Mouse (Mus musculus) spleen, adult 2 months (tissue): ENCODE measurements around the gene Kif21a.

Experiments used
- CTCF ChIP-seq: fragments of 200-500 bp; IDR thresholded peaks from 2 replicates; pipeline ENCODE4 v1.5.1; 2011; ENCODE audit warnings: mild to moderate bottlenecking, inconsistent platforms; ENCODE audit not compliant: insufficient read depth, insufficient read length, insufficient replicate concordance; ENCODE audit errors: extremely low read depth
- POLR2A ChIP-seq: fragments of 200-500 bp; IDR thresholded peaks from 2 replicates; pipeline ENCODE4 v1.6.1; 2011; ENCODE audit warnings: low read depth, low read length, inconsistent platforms

DNA sequence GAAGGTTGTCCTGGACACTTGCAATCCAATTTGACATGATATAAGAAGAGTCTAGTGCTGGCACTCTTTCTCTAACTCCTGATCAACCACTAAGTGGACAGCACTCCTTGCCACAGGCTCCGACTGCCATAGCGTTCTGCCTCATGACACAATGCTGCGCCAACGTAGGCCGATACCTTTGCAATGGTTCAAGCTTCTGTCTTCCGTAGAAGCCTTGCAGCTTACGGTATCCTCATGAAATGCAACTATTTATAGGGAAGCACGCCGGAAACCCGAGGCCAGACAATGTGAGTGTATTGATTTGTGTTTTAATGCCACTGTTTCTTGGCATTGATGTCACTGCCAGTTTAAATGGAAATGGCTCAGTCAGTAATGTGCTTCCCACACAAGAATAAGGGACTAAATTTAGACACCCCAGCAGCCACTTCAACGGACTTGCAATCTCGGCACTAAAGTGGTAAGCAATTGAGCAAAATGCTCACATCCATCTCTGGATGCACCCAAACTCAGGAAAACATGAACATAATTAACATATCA lies 62.0 kb downstream of the Kif21a start:
- no peak for TF ChIP-seq POLR2A
- no peak for TF ChIP-seq CTCF
